Mouse (Mus musculus) olfactory bulb, adult 2 months (tissue): ENCODE results near the gene Sclt1. TPM values are rescaled to one million over a fixed set of nuclear protein-coding genes. Genes with fewer than 3 reads are reported as not detected.

Experiments
- H3K27ac ChIP-seq: fragments of 200-500 bp; 2 replicates; pipeline ENCODE4 v1.5.1; 2012; ENCODE audit warnings: low read depth, low read length; ENCODE audit not compliant: insufficient read depth
- H3K4me1 ChIP-seq: fragments of 200-500 bp; 2 replicates; pipeline ENCODE4 v1.6.1; 2012; ENCODE audit warnings: low read length; ENCODE audit not compliant: control insufficient read depth, insufficient read depth
- H3K4me3 ChIP-seq: fragments of 200-500 bp; 2 replicates; pipeline ENCODE4 v1.5.1; 2012; ENCODE audit warnings: mild to moderate bottlenecking, low read depth, low read length, moderate library complexity; ENCODE audit not compliant: insufficient read depth
- CTCF ChIP-seq: fragments of 200-500 bp; IDR thresholded peaks from 2 replicates; pipeline ENCODE4 v1.5.1; 2012; ENCODE audit warnings: low read depth, mild to moderate bottlenecking, low read length, moderate library complexity; ENCODE audit not compliant: insufficient read depth
- POLR2A ChIP-seq: fragments of 200-500 bp; IDR thresholded peaks from 2 replicates; pipeline ENCODE4 v1.6.1; 2012; ENCODE audit warnings: mild to moderate bottlenecking, low read depth, low read length, moderate library complexity; ENCODE audit not compliant: insufficient read depth
- WGBS: fragments of 180-500 bp; shearing (Covaris S2); methylation state at CpG from one replicate; pipeline ENCODE4 v1.1.7; 2018; 5-methylcytosine and 5-hydroxymethylcytosine counted together
- polyA plus RNA-seq: library from polyadenylated mRNA; stranded (reverse); fragments of >200 nt; gene quantifications from 2 replicates; pipeline ENCODE4 v1.2.4, GENCODE M21; 2012; ENCODE audit warnings: low replicate concordance; ENCODE audit not compliant: missing spikeins, insufficient read depth, insufficient read length

Gene Sclt1
- polyA plus RNA-seq, 1 experiment: not detected

- WGBS: 80% methylated on average over 2 of the region's 2 CpGs
- H3K4me1 ChIP-seq: no peaks in the 10 kb centered on the region
Measured at GRCm38 (mm10) chr3:41686396-41686795, 55.9 kb downstream of the Sclt1 start.

GRCm38 (mm10) chr3:41682084-41682483 is 60.2 kb downstream of the Sclt1 start:
- Histone ChIP-seq H3K4me1 (no peaks in the 10 kb centered on the region), H3K4me3 (no peak overlapping the region), H3K27ac (no peak overlapping the region)
- no peak for TF ChIP-seq POLR2A
- TF ChIP-seq CTCF: no peak
- WGBS: 94% methylated on average over 4 of the region's 4 CpGs

More at GRCm38 (mm10) chr3:41686396-41686795, 55.9 kb downstream of the Sclt1 start:
- Histone ChIP-seq H3K27ac (no peak overlapping the region), H3K4me3 (no peak overlapping the region)
- TF ChIP-seq CTCF (no peak), POLR2A (no peak)

GRCm38 (mm10) chr3:41676648-41677047 is 65.7 kb downstream of the Sclt1 start:
- no peak overlapping the region for H3K4me3 ChIP-seq
- 90% methylated on average over 2 of the region's 2 CpGs for WGBS
- TF ChIP-seq CTCF (no peak), POLR2A (no peak)
- H3K4me1 ChIP-seq: no peaks in the 10 kb centered on the region
- H3K27ac ChIP-seq: no peak overlapping the region

- H3K4me3 ChIP-seq: no peak overlapping the region
- no peaks in the 10 kb centered on the region for H3K4me1 ChIP-seq
- H3K27ac ChIP-seq: no peak overlapping the region
- TF ChIP-seq POLR2A (no peak), CTCF (no peak)
Measured at GRCm38 (mm10) chr3:41674778-41675177, 67.5 kb downstream of the Sclt1 start.

- Histone ChIP-seq H3K27ac (no peak overlapping the region), H3K4me3 (no peak overlapping the region), H3K4me1 (no peaks in the 10 kb centered on the region)
- WGBS: 98% methylated on average over 1 of the region's 1 CpGs
- no peak for TF ChIP-seq CTCF
- TF ChIP-seq POLR2A: no peak
Measured at GRCm38 (mm10) chr3:41655642-41656041, 86.7 kb downstream of the Sclt1 start.

GRCm38 (mm10) chr3:41620971-41621370 is 121.3 kb downstream of the Sclt1 start:
- TF ChIP-seq POLR2A (no peak), CTCF (no peak)
- WGBS: 81% methylated on average over 7 of the region's 7 CpGs

GRCm38 (mm10) chr3:41618488-41618887 is 123.8 kb downstream of the Sclt1 start:
- peaks cover 8% of the 10 kb centered on the region; the same call in 1 of the 2 replicates for H3K4me1 ChIP-seq
- H3K4me3 ChIP-seq: no peak overlapping the region
- TF ChIP-seq CTCF (no peak), POLR2A (no peak)
- H3K27ac ChIP-seq: no peak overlapping the region
- 51% methylated on average over 3 of the region's 3 CpGs for WGBS

More at GRCm38 (mm10) chr3:41620971-41621370, 121.3 kb downstream of the Sclt1 start:
- Histone ChIP-seq H3K27ac (no peak overlapping the region), H3K4me3 (no peak overlapping the region), H3K4me1 (no peaks in the 10 kb centered on the region)

- Histone ChIP-seq H3K4me3 (no peak overlapping the region), H3K4me1 (peaks cover 10% of the 10 kb centered on the region; the same call in 1 of the 2 replicates), H3K27ac (no peak overlapping the region)
- TF ChIP-seq POLR2A (no peak), CTCF (no peak)
- 39% methylated on average over 3 of the region's 3 CpGs for WGBS
Measured at GRCm38 (mm10) chr3:41618036-41618435, 124.3 kb downstream of the Sclt1 start.

GRCm38 (mm10) chr3:41614230-41614985 is 127.9 kb downstream of the Sclt1 start:
- no peak overlapping the region for H3K27ac ChIP-seq
- no peak for TF ChIP-seq POLR2A
- no peak for TF ChIP-seq CTCF
- H3K4me3 ChIP-seq: no peak overlapping the region
- 85% methylated on average over 5 of the region's 5 CpGs for WGBS
- H3K4me1 ChIP-seq: peaks cover 10% of the 10 kb centered on the region; the same call in 1 of the 2 replicates

- H3K27ac ChIP-seq: peak overlapping the region; percentile 16; the same call in 1 of the 2 replicates
- H3K4me1 ChIP-seq: peaks cover 10% of the 10 kb centered on the region; the same call in 1 of the 2 replicates
- TF ChIP-seq POLR2A (no peak), CTCF (no peak)
- WGBS: 76% methylated on average over 9 of the region's 9 CpGs
- H3K4me3 ChIP-seq: no peak overlapping the region
Measured at GRCm38 (mm10) chr3:41613706-41614105, 128.6 kb downstream of the Sclt1 start.
